Mouse (Mus musculus): ENCODE data around the gene Zfp382.
"Not testable (repeated sequence)": the region's sequence is repeated elsewhere in the genome, so short reads cannot be mapped to it uniquely, and the experiment has no call there.

Gene Zfp382

GRCm38 (mm10) chr7:30147011-30147410 lies 25.3 kb downstream of the Zfp382 start:
- no peak for DNase-seq (ENCODE audit: low read depth, low spot score)

GRCm38 (mm10) chr7:30154040-30154439 lies 32.3 kb downstream of the Zfp382 start:
- no peak for DNase-seq (ENCODE audit: low read depth, low spot score)

GRCm38 (mm10) chr7:30155507-30155906 lies 33.8 kb downstream of the Zfp382 start:
- no peak for DNase-seq (ENCODE audit: low read depth, low spot score)

GRCm38 (mm10) chr7:30163113-30163512 lies 41.4 kb downstream of the Zfp382 start:
- no peak for DNase-seq (ENCODE audit: low read depth, low spot score)

GRCm38 (mm10) chr7:30164745-30165144 lies 43.0 kb downstream of the Zfp382 start:
- no peak for DNase-seq (ENCODE audit: low read depth, low spot score)

- no peak for DNase-seq (ENCODE audit: low read depth, low spot score)
Measured at GRCm38 (mm10) chr7:30168914-30169582, 47.3 kb downstream of the Zfp382 start.

GRCm38 (mm10) chr7:30169583-30170282 lies 48.0 kb downstream of the Zfp382 start, which contains the start of gene Zfp146:
Zfp146 (minus strand) TSS chr7:30169750.
- DNase-seq (ENCODE audit: low read depth, low spot score), result peak; percentile 89

- no peak for DNase-seq (ENCODE audit: low read depth, low spot score)
Measured at GRCm38 (mm10) chr7:30170283-30170951, 48.7 kb downstream of the Zfp382 start.

GRCm38 (mm10) chr7:30176474-30176873 lies 54.7 kb downstream of the Zfp382 start:
- no peak for DNase-seq (ENCODE audit: low read depth, low spot score)

GRCm38 (mm10) chr7:30178256-30178655 lies 56.5 kb downstream of the Zfp382 start:
- no peak for DNase-seq (ENCODE audit: low read depth, low spot score)

- DNase-seq (ENCODE audit: low read depth, low spot score), result peak; percentile 61
Measured at GRCm38 (mm10) chr7:30181308-30181707, 59.6 kb downstream of the Zfp382 start.

- not testable (repeated sequence) for DNase-seq (ENCODE audit: low read depth, low spot score)
Measured at GRCm38 (mm10) chr7:30181929-30182328, 60.2 kb downstream of the Zfp382 start.

GRCm38 (mm10) chr7:30183189-30183588 lies 61.4 kb downstream of the Zfp382 start:
- not testable (repeated sequence) for DNase-seq (ENCODE audit: low read depth, low spot score)

GRCm38 (mm10) chr7:30183879-30184289 lies 62.1 kb downstream of the Zfp382 start, which contains the start of gene Cox7a1:
Cox7a1 (plus strand) TSS chr7:30184144.
- no peak for DNase-seq (ENCODE audit: low read depth, low spot score)

Measured in retina, adult 2 months (tissue).